Mouse (Mus musculus) testis, postnatal 10 days (tissue): ENCODE measurements around the gene Grik4.
"Not testable (repeated sequence)": the region's sequence is repeated elsewhere in the genome, so short reads cannot be mapped to it uniquely, and the experiment has no call there.

Source experiments
- DNase-seq: peaks from one replicate; pipeline ENCODE4 v3.0.0; 2021; ENCODE audit warnings: low spot score

The Grik4 gene

DNA sequence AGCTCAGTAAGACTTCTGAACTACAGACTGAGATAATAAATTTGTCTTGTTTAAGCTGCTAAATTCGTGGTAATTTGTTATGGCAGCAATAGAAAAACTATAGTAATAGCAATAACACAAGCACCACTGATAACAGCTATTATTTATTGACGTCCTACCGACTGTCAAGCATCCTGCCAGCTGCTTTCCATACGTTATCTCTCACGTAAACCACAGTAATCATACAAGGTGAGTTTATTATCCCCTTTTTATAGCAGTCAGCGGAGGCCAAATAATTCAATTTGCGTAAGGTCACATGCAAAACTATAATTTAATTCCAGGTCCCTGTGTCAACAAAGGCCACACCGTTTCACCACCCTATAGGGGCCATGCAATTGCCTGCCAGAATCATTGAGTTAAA lies 147.0 kb downstream of the Grik4 start:
- DNase-seq: no peak

DNA sequence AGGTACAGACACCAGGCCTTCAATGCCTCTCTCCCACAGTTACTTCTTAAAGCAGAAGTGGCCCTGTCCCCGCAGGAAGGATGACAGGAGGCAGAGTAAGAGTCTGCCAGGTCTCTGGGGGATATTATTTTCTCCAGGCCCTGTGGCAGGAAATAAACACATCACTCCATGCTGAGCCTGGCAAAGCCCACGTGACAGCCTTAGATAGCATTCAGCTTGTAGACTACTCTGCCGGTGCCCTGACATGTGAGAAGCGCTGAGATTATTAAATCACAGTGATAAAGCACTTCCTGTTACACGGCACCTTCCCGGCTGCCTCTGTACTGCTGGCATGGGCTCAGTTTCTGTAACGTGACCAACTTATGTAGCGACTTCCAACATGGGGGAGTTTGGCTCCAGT lies 148.4 kb downstream of the Grik4 start:
- no peak for DNase-seq

DNA sequence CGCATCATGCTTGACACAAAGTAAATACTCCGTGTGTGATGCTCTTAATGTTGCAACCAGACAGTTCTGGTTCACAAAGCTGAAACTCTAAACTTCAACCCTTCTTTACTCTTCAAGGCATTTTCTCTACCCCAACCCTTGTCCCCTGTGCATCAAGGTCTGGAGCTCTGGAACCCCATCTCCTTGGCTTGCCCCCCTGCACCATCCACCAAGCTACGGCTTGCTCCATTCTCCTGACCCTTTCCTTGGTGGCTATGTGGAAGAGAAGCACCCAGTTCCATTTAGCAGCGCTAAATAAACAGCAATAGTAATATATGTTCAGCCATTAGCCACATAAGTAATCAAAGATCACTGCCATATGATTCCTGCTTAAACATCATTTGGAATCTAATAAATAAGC lies 150.3 kb downstream of the Grik4 start:
- DNase-seq: no peak

DNA sequence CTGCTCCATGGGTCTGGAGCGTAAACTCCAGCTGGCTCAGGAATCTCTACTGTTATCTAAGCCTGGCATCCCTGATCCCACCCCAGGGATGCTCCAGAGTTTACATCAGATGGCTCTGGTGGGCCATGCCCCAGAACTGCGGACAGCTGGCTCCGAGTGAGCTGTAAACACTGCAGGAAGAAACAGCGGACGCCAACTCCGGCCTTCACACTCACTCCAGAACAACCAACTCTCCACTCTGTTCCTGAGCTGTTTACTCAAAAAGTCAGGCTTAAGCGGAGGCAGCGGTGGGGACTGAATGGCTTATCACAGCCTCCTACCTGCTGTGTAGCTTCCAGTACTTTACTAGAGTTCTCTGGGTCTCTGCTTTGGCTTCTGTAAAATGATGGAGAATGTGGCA lies 150.7 kb downstream of the Grik4 start:
- DNase-seq: no peak

DNA sequence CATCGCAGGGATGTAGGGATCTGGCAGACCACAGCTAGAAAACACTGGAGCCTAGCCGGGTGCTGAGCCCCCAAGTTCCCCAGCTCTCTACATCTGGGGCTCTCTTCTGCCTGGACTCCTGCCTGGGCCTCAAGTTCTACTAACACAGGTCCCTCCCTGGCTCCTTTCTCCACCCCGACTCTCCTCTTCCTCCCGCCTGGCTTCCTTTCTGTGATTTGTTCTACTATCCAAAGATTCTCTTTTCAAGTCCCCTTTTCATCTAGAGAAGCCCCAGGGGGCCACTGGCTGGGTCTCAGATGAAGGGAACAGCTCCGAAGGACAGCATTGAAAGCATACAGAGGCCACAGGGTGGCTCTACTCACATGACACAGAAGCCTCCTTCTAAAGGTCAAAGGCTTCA lies 151.9 kb downstream of the Grik4 start:
- DNase-seq: no peak

DNA sequence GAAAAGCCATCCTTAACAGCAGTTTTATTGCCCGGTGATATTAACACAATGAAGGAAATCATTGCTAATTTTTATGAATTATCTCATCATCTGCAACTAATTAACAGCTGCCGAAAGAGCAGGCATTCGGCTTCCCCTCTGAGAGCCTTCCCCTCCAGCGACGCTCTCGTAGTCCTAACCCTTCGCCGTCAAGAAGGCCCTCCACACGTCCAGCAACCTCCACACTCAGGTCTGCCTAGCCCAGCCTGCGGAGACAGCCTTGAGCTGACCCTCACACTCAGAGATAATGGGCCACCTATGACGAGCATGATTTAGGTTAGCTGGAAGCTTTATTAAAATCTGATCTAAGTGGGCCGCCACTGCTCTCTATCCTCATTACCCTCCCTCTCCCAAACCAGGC lies 152.5 kb downstream of the Grik4 start:
- no peak for DNase-seq

DNA sequence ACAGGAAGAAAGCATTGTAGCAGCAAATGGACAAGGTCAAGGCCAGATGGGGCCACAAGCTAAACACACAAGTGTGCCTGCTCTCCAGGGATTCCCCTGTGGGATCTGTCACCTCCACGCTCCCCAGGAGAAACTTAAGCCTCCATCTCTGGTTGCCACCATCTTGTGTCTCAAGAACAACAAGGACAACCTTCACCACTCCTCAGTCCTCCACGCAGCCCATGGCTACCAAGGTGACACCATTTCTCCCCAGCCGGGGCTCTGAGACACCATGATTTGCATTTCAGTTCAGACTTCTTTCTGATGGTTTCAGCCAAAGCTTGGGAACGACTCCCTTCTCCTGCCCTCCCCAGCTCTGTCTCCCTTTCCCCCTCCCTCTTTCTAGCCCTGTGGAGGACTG lies 152.9 kb downstream of the Grik4 start:
- DNase-seq: no peak

DNA sequence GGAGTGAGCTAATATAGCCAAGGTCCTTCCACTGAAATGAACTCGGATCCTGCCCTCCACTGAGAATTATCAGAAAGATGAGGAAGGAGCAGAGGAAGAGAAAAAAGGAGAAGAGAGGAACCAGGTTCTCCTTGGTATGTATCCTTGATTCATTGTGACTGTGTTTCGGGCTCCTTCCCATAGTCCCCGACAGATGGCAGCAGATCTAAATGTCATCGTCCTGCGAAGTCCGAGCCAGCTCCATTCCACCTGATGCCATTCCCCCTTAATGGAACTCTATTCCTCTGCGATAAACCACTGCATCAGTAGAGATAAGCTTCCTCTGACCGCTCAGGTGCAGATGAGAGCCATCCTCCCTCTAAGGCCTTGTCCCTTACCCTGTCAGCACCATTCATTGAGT lies 155.8 kb downstream of the Grik4 start:
- DNase-seq: peak; percentile 63

DNA sequence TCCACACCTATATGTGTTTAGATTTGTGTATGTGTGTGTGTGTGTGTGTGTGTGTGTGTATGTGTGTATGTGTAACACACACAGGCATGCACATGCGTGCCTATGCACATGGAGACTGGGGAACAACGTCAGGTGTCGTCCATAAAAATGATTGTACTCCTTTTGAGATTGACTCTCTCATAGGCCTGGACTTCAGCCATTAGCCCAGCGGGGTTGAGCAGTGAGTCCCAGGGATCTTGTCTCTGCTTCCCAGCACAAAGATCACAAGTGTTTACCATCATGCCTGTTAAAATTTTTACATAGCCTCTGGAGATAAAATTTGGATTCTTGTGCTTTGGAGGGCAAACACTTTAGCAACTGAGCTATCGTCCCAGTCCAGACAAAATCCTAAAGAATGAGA lies 157.4 kb downstream of the Grik4 start:
- DNase-seq: no peak

DNA sequence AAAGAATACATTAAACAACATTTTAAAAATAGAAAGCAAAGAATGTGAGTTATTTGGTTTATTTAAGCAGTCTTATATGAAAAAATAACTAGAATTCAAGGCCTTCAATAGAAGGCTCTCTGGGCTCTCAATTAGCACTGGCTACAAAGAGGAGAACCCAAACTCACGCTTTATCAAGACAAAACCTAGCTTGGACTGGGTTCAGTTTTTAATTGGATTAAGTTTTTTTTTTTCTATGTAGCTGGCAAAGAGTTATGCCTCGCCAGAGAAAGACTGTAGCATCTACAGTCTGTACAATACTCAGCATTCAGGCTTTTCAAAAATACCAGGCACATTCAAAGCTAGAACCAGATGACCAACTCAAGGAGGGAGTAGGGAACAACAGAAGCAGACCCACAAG lies 158.0 kb downstream of the Grik4 start:
- DNase-seq: no peak

DNA sequence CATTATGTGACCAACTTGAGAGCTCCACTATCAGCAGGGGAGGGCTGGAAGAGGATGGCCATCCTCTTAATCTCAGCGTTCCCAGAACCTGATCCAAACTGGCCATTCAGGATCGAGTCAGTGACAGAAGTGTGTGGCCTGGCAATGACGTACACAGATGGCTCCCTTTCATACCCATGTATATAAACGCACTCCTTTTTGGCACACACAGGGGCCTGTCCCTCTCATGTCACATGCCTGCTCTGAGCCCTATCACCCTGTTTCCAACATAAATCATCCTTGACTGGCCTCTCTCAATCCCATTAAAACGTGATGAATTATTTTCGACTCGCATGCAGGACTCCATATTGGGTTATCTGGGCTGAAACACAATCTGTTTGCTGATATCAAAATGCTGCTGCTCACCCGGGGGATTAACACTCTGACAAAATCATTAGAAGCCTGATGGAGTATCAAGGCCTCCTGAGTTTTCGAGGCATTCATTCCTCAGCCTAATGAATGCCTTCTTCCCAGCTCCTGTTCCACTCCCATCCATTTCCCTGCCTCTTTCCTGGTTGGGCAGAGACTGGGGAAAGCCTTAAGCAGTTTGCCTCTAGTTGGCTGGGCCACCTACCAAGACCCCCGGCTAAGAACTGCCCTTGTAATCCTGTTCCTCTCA lies 159.0 kb downstream of the Grik4 start:
- no peak for DNase-seq

DNA sequence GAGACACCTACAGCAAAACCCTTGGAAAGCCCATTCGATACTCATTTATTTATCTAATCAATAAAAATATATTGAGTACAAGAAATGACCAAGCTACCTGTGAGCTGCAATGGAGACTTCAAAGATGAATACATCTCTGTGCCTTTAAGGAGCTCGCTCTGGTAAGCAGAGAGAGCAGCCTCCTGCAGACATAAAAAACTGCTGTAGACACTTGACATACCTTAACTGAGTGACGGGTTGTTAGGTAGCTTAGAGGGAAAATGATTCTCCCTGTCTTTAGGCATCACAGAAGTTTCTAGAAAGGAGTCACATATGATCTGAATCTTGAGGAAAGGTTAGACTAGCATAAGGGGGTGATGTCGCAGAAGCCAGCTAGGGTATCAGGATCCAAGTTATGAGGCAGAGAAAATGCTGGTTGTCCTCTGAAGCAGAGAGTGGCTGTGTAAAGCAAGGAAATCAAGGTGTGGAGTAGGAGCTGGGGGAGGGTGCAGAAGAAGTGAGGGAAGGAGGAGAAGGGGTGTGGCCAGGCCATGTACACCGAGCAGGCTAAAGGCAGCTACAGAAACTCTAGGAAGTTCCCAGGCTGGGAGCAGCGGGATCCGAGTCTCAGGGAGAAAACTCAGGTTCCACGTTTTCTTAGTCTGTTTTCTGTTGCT lies 160.9 kb downstream of the Grik4 start:
- DNase-seq: no peak

DNA sequence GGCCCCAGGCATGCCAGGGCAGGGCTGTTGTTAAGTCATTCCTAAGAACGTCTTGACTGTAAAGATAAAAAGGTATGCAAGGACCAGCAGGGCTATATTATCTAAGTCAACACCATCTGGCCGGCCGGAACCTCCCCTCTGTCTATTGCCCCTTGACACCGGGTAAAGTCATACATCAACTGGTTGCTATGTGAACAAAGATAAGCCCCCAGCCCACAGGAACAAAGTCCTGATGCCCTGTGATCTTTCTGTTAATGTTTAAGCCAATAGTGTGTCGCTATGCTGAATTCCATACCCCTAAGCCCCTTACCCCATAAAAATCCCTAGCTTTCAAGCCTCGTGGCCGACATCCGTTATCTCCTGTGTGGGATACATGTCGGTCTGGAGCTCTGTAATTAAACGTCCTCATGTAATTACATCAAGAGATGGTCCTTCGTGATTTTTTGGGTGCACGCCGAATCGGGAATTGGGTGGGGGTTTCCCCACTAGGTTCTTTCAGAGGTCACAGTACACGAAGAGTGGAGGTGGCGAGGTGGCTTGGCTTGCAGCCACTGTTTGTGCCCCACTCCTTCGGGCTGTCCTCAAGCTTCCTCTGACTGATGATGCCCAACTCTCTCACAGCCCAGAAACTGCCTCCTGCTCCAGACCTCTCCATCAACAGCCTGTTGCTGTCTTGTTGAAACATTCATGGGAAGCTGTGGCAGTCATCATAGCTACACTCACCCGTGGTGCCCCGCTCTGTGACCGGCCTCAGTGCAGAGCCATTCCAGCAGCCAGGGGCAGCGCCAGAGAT lies 165.6 kb downstream of the Grik4 start:
- DNase-seq: not testable (repeated sequence)

DNA sequence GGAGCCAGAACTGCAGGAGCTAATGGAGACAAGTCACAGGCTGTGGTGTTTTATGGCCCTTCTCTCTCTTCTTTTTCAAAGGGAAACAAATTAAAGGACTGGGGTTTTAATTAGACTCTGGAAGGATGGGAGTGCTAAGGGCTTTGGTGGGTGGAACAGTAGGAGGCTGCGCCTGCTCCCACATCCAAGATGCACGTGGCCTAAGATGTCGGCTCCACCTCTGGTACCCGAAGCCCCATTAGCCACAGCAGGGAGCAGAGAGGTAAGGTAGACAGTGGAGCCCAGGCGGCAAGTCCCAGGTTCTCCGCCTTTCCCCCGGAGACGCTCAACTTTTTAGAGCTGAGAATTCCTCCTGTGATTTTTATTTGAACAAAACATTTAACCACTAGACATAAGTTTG lies 166.4 kb downstream of the Grik4 start:
- DNase-seq: no peak

DNA sequence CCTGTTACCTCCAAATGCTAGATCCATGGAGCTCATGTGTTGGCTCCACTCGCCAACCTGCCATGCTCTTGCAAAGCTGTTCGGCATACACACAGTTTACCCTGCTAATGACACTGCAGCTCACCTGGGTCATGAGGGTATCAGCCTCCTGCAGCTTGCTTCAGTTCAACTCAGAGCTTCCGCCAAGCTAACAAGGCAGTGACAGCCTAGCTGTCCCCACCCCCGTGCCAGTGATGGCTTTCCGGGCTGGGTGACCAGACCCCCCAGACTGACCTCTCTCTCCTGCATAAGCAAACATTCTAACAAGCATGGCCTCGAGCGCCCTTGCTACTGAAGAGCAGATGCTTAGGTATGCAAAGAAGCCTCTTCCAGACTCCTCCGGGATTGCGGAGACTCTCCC lies 167.5 kb downstream of the Grik4 start:
- no peak for DNase-seq

DNA sequence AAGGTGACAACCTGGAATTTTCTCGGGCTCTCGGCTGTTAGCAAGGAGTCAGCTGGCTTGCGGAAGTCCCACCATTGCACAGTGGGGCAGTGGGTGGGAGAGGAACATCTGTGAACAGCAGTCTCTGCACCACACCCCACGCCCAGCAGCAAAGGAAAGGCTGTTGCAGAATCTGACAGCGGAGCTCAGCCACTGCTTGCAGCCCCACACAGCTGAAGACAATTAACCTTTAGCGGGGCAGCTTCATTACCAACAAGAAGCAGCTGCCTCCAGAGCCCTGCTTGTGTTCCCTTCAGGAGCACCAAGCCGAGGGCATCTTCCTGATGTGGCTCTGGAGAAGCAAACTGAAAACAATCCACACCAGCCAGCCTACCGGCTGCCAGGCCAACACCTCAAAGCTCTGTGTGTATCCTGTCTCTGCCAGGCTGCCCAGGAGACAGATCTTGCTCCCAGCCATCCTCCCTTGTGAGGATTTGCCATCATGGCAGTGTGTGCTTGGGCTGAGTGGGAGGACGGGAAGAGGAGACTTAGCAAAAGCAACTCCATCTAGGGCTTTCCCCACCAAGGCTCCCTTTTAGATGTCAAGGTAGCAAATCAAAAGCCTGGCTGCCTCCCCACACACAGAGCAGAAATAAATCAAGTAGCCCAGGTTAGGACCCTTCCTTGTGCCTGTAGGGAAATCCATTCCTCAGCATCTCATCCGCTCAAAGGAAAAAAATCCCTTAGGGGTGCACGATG lies 179.3 kb downstream of the Grik4 start:
- DNase-seq: no peak

DNA sequence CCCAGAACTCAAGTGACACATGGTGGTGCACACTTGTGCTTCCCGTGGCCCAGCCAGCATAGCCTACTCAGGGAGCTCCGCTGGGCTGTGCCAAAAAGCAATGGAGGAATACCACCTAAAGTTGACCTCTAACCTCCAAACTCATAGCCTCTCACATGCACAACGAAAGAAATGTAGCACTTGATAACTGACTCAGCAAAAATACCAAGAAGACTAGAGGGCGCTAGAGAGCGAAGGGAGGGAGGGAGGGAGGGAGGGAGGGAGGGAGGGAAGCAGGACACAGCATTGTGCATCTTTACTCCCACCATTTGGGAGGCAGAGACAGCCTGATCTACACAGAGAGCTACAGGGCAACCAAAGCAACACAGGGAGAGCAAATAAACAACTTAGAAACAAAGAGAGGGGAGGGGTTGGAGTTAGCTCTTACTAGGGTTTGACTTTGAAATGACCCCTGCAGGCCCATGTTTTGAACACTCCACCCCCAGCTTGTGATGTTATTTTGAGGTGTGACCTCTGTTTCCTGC lies 185.5 kb downstream of the Grik4 start:
- DNase-seq: no peak

DNA sequence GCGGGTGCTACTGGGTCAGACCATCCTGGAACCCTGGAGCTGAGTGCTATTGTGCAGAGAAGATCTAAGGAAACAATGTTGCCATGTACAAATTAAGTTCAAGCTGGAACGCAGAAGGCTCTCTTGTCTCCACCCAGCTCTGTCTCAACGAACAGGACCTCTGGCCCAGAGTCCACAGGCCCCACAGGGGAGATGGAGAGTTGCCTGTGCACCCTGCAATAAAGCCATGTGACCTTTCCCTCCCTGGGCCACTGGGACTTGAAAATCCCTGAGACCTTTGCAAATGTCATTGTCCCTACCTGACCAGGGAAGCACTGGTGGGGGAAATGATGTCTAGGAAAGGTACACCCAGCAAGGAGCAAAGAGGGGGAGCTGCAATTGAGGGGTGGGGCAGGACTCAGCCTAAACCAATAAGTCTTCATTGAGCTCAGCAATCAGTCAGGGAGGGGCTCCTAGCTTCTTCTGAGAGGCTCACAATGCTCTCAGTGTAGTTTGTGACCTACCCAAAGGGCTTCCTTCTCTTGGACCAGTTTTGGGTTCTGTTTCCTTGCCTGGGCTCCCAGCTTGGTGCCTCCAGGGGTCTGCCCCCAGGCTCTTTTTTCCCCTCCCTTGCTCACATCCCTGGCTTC lies 187.2 kb downstream of the Grik4 start:
- DNase-seq: no peak

DNA sequence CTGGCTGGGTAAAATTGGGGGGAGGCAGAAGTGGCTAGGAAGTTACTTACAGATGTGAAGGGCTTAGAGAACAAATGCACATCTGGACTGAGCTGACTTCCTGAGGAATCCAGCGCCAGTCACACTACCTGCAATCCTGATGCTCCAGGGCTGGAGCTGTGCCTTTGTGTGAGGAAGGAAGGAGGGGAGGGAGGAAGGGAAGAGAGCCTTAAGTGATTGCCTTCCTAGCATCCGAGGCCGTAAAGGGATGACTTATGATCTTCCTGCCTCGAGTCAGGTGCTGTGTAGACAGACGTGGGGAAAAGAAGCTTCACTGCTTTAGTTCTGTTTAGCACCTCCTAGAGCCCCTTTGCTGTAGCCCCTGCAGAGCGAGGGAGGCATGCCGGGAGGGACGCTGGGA lies 189.6 kb downstream of the Grik4 start:
- no peak for DNase-seq

DNA sequence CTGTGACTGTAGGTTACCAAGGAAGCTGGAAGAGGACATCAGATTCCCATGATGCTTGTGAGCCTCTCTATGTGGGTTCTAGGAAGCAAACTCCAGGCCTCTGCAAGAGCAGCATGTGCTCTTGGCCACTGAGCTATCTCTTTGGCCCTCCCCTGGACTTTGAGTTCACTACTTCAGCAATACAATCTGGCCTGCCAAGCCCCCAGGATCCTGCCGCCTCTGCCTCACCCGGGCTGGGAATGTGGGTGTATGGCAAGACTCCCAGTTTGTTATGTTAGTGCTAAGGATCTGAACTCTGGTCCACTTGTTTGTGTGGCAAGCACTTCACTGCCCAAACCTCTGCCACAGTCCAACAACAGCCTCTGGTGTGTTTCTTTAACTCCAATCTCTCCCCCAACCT lies 193.1 kb downstream of the Grik4 start:
- no peak for DNase-seq

DNA sequence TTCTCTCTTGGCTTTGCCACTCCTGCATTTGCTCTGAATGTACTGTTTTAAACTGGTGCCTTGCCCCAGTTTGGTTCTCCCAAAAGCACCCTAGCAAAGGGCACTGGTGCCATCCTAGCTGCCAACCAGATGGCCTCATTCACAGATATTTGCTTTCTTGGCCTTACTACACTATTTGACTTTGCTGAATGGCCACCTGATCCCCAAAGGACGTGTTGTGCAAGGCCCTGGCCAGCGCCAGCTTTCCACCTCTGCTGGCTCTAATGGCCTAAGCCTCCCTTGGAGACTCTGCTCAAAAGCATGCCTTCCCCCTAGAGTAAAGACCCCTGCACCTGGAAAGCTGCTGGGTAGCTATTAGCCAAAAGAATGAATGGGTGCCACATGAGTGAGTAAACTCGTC lies 194.1 kb downstream of the Grik4 start:
- DNase-seq: no peak

DNA sequence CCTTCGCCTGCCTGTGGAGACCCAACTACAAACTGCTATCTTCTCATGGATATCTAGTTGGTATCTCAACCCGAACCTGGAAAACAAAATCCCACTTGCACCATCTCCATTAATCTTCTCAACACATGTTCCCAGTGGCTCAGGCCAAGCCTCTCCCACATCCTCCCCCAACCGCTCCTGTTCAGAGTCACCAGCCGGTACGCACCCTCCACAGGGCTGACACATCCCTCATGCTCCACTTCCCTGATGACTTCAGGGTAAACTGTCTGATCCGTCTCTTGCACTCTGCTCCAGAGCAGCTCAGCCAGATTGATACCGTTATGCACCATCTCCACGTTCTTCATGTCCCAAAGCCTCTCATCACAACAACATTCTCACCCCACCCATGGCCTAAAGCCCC lies 198.3 kb downstream of the Grik4 start:
- no peak for DNase-seq
